Mouse (Mus musculus): ENCODE measurements at regions not wholly inside any gene's neighbourhood (a gene's known extent, or its start where the extent isn't known, plus 50 kb on each side); places are given as distances from the start of the nearest gene placed in this dataset.
"Not testable (repeated sequence)": the region's sequence is repeated elsewhere in the genome, so short reads cannot be mapped to it uniquely, and the experiment has no call there.

DNA sequence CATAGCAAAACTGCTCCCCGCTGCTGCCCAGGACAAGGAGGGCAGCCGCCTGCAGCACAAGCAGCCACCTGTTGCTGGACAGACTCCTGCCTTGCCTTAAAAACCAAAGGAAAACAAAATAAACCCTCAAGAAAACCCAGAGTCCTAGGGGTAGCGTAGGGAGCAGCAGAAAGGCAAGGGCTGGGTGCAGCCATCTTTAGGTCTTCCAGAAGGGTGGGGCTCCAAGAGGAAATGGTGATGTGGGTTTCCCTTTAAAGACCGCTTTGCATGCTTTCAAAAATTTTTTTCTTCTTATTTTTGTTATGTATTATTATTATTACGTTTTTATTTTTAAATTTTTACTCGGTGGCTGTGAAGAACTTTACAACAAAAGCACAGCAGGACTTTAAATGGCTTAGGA lies 300.1 kb downstream of the Vrk1 start:
- DNase-seq, result peak; percentile 8 to 12

DNA sequence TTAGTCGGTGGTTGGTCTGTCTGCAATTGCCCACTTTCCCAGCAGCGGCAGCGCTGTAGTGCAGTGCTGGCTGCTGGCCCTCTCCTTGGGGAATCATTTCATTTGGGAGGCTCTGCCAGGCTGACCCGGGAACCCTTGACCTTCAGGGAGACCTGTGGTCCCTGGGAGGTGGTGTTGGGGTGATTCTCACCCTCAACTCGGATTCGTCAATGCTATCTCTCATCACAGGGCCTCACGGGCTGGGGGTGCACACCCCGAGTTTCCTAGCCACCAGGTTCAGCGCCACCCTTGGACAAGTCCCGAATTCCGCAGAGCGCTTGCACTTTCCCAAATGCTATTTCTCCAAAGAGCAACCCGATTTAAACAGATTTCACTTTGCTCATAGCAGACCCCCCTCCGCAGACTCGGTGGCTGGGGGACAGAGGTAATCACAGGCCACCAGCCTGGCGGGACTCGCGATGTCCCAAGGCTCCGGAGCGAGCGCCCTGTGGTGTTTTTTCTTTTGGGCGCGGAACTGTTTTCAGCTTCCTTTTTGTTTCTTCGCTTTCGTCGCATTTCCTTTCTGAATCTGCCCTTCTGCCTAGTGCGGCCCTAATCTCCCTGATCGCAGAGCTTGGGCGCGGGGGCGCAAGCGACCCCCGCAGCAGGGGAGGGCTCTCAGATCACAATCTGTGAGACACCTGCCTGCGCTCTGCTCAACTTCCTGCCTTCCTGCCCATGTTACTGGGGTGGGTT lies 300.7 kb downstream of the Vrk1 start:
- DNase-seq, result peak; percentile 22

DNA sequence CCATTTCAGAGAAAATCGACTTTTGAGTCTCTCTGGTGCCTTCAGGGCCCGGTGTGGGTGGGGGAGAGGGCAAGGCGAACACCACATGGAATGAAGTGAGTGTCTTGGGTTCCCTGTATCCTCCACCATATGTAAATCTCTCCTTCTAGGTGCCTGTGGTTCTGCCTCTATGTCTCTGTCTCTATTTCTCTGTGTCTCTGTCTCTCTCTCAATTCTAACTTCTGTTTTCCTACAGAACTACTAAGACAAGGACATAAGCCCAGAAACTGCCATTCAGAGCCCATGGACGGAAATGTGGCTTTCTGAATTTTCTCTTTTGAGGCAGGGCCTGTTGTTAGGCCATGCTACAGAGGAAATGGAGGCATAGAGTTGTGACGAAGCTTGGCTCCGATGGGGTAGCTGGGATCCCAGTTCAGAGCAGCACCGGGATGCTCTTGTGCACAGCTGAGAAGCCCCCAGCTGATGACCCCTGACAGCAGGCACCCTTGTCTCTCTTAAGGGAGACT lies 301.3 kb downstream of the Vrk1 start:
- no peak for DNase-seq

DNA sequence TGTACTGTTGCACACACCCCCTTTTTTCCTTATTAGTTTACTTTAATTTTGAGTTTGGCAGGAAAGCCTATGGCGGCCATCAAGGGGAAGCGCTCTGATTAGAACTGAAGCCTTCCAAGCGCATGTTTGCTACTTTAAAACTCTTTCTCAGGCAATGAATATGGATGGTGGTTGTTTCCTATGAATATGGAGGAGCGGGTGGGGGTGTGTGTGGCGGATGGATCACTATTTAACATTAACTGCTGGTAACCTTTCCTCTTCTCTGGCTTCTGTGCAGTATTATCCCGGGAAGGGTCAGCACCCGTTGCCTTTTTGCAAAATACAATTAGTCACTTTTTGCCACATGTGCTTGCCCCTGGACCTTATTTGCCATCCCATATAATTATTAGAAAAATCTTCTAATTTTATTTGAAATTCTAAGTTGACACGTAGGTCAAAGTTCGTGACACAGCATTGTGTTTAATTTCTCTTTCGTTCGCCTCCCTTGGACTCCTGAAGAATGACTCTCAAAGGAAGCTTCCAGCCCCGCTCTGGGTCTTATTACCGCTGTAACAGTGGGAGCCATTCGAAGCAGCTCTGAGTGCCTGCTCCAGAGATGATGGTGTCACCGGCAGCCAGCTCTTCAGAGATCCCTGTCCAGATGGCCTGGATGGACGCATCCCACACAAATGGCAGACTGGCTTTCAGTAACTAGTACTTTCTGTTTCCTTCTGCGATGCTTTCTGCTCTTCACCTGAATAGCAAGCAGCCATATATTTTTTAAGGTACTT lies 302.0 kb downstream of the Vrk1 start:
- DNase-seq, result peak in 1 of 2 experiments; percentile 34

DNA sequence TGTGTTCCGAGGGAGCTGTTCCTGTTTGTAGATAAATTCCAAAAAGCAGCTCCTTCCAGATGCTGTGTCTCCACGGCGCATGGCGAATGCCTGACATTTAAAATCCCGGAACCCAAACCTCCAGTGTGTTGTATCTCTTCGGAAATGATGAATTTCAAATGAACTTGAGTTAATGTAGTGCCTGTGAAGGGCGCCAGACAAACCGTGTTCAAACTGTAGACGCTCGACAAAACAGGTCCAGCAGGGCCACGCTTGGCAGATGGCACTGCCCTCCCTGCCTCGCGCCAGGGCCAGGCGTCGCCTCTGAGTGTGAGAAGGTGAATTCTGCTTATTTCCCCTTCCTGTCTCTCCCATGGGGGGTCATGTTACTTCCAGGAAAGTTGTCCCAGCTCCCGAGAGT lies 307.7 kb downstream of the Vrk1 start:
- DNase-seq, result peak in 1 of 2 experiments; percentile 13

DNA sequence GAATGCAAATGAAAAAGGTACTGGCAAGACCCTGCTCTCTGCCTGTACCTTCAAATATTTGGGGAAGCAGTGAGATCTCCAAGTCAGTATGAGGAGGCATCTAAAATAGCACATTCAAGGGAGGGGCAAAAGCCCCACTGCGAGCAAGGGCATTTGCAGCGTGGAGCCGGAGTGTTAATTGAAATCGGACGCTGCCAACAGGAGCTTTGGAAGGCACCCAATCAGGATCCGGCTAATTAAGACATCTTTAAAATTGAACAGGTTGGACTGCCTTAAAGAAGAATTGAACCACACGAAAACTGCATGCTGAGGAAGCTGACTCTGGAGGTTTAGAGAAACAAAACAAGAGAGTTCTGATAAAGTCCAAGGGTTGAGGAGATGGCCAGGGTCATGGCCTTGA lies 311.5 kb downstream of the Vrk1 start:
- DNase-seq, result peak in 1 of 2 experiments; percentile 14

DNA sequence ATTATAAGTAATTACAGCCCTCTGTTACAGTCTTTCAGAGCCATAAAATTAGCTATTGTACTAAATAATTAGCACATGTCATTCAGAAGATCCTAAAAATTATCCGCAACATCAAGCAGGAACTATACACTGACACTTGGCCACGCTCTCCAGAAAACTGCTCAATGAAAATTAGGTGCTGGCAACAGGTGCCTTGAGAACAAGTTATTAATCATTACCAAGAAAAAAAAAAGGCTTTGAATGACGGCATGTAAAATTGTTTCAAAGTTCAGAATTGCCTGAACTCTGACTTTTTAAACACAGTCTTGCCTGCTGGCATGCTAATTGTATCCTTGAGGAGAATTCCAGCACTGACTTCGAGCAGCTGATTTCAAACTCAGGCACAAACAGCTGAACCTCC lies 316.6 kb downstream of the Vrk1 start:
- no peak for DNase-seq

DNA sequence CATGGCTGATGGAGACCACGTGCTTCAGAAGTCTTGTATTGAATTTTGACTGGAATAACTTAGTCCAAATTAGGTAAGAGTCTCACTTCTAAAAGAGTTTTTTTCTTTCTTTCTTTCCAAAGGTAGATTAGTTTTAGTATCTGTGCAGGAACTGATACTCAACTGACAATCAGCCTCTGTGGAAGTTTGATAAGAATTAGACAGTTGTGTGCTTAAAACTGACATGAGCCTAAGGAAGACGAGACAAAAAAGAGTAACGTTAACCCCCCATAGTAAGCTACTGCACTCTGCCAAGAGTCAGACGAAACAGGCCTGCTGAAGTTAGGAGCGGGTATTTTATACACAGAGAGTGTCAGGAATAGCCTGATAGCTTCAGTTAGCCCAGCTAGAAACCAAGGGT lies 317.3 kb downstream of the Vrk1 start:
- DNase-seq, result no peak

DNA sequence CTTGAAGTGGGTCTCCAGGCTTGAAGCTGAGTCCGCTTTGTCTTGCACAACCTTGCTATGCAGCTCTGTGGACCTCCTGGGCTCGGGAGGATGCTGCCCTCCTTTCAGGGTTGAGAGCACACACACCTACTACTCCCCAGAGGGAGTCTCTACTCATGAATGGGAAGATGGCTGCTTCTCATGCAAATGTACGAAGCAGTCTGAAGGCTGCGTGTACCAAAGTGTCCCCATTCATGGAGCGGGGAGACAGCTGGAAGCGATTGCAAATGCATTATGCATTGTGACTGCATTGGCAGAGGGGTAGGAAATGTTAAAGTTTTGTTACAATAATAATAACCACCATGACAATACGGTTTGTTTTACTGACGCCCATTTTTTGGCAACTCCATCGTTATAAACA lies 347.8 kb downstream of the Vrk1 start:
- DNase-seq, result no peak

DNA sequence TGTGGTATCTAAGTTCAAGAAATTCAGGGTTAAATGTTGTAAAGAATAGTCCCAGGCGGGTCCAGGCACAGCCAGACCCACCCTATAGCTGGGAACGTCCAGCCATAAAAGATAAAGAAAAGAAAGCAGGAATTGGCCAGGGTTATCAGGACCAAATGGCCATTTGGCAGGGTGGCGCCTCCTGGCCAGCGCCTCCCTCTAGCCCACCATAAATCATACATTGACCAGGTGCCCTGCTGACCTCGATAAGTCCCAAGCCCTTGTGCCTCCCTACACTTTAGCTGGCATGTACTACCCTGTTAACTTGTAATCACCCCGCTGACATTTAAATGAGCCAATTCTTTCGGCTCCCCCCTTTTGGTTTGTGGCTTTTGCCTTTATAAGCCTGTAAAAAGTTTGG lies 351.6 kb downstream of the Vrk1 start:
- DNase-seq, result not testable (repeated sequence)

DNA sequence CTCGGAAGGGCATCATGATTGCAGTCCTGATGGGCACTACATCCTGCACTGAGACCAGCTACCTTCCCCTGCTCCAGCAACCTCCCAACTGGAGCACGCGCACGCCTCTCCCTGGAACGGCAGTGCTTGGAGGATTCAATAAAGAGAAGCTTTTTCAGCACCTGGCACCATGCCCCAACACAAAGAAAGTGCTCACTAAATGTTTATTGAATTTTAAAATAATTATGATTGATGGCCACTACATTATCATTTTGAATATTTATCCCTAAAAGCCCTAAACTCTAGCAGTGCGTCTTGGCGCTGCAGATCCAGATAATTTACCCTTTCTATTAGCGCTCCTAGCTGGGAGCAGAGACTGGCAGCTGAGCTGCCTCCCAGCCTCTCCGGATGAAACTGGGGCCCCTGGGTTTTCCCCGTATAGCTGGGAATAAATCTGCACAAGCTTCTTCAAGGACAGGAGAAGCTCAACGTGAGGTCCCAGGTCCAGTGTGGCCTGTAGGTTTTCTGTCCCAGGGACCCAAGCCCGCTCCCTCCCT lies 364.9 kb downstream of the Vrk1 start:
- no peak for DNase-seq

DNA sequence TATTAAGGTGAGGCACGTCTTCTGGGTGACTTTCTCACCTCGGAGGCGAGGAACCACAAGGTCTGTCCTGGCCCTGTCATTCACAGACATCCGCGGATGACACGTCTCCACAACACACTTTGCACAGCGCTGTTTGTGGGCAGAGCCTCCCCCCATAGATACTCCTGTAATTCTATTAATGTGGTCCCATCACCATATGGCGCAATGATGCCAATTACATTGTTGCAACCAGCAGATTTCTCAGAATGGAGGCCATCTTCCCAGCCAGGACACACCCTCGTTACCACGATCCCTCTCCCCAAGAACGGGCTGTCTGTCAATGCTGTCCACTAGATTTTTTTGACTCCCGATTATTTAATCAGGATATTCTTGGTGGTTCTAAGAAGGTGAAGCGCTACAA lies 365.9 kb downstream of the Vrk1 start:
- DNase-seq, result no peak

DNA sequence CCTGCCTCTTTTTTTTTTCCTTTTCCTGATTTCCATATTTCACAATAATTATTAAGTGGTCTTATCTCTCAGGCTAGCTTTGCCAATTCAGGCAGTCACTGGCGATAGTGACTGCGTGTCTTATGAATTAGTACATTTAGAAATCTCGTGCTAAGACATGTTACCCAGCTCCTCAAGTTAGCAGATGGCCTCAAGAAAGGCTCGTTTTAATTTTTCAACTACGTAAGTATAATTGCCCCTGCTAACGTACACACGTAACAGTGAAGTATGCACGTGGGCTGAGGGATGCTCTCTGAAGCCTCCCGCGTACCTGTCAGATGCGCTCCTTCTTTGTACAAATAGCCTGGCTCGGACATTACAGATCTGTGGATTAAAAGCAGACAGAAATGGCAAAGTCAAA lies 366.8 kb downstream of the Vrk1 start:
- DNase-seq, result no peak

DNA sequence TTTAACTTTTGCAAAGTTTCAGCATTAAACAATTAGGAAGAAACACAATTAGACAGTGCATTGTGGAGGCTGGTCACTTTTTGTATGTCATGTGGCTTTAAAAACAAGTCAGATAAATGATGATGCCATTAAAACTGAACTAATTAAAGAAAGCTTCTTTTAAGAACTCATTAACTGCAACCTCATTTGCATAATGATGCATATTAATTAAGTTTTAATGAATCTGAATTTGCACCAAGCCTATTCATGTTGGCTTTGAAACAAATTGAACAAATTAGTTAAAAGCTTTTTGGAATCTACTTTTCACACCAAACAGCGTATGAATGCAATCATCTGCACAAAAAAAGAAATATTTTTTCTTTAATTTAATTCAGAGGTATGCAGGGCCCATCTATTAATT lies 367.3 kb downstream of the Vrk1 start:
- no peak for DNase-seq

DNA sequence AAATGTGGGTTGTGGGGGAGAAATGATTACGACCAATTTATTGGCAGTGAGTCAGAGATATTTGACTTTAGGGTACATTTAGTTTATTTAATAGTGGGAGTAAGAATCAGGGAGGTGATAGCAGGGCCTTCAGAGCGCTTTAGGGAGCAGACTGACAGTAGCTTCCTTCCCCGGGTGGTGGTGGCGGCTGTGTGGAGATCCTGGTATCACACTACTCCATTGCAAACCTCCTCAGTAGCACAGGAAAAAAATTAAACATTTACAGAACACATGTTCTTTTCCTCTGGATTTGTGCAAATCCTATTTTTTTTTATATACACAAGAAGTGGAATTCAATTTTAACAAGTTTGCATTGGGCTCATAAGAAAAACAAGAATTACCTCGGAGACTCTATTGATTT lies 367.7 kb downstream of the Vrk1 start:
- DNase-seq, result no peak

DNA sequence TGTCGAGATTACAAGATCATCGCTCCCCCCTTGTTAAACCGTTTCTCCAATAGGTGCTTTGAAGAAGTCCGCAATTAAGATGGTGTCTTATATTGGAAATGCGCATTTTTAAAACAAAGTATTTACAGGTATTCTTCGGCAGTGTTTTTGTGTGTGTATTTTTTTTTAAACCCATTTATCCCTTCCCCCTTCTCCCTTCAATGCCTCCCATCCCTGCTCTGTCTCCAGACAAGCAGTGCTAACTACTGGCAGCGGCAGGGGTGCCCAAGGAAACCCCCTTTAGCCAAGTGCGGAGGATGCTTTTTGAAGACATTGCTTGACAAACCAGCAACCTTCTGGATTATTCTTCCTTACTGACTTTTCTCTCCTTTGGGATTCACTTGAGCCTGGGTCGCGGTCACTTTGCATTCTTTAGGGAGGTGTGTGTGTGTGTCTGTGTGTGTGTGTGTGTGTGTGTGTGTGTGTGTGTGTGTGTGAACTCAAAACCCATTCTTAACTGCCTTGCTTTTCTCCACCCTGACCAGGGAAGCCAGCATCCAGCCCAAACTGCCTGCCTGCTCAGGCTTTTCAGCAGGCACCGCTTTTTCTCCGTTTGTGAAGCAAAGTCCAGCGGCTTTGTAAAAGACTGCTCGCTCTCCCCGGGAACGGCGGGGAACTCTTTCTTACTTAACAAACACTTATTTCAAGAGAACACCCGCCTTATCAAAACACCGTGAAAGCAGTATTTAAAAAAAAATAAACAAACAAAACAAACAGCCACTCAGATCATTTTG lies 368.5 kb downstream of the Vrk1 start:
- DNase-seq, result peak in 1 of 2 experiments; percentile 11

DNA sequence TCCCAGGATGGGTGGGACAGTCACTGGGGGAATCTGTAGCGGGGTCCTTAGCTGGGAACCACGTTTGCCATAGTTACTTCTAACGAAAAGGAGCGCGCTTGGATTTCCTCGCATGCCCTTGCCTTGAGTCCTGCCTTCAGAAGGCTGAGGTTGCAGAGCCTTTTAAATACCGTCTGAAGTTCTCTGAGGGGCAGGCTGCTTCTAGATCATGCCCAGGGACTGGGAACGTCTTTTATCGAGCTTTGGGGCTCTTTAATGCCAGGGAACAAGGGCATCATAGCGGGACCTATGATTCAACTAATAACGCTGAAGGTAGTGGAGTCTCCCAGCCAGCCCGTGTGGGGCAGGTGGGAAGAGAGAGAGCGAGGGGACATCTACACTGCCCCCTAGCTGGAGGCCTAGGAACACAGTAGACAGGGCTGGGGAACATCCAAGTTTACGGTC lies 369.1 kb downstream of the Vrk1 start:
- peak; percentile 27 to 55 for DNase-seq

DNA sequence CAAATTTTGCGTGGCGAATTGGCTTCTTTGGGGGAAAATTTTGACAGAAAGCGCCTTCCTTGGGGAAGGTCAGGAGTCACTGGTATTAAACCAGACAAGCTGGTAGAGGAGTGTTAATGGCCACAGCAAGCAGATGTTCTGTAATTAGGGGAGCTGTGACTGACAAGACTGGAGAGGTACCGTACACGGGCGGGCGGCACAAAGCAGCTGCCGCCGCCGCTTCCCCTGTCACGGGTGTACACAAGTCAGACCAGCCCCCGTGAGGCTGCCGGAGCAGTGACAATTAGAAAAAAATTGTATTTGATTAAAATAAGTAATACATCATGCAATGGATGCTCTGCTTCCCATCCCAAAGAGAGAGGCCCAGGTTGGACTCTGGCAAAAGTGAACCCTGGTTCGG lies 369.8 kb downstream of the Vrk1 start:
- DNase-seq, result no peak

DNA sequence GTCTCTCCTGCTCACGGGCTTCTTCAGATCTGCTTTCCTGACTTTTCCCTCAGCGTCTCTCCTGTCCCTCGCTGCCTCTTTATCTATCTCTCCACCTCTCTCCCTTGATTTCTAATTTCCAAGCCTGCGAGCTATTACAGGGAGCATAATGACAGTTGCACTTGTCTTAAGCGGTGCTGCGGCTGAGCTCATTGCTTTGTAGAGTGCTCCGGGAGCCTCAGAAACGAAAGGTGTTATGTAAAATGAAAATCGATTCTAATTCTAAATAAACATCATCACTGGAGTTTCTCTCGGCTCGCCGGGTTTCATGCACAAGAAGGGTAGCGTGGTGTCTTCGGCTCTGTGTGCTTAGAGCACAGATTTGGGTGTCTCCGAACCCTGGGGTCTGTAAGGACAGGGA lies 371.8 kb downstream of the Vrk1 start:
- no peak for DNase-seq

DNA sequence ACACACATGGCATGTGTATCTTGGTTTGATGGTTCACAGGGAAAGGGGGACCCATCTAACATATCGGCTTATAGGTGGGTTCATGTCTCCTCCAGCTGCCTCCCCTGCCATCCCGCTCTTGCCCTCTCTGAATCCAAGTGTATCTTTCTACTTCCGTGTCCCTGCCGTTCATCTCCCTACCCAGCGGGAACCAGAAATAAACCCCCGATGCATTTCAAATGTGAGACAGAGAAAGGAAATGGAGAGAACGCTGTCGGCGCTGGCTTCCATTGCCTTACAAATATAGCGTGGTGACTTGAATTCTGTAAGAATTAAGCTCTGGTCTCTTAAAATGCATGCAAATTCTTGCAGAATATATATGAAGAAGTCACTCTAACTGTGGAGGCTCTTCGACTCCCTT lies 379.2 kb downstream of the Vrk1 start:
- DNase-seq, result no peak

DNA sequence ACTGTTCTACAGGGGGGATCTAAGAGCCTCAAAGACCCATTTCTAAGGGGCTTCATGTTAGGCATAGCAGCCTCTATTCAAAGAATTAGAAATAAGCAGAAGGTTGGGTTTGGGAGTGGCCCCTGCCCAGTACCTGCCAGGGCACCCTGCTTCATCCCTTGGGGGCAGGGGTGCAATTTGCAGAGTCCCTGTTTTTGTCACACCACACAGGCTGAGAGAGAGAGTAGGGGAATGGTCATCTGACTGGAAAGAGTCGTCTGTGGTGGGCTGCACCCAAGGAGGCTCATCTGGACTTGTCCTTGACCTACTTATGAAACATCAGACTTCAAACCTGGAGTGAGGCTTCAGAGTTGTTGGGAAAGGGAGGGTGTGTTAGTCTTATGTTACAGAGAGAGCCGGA lies 382.3 kb downstream of the Vrk1 start:
- DNase-seq, result no peak

DNA sequence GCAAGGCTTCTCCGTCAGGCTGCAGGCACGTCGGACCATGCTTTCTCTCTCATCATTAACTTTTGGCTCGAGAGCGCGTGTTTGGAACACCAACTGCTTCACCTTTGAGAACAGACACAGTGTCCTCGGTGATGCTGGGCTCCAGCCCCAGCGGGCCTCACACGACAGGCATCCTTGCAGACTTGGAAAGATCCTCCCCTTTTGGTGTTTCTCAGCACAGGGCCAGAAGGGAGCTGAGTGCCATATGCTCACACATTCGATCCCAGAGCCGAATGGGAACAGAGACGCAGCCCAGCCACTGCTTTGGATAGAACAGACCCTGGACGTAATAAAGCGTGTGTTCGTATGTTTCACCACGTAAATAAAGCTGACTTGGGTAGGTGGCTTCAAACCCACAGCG lies 389.1 kb downstream of the Vrk1 start:
- peak; percentile 49 to 62 for DNase-seq

DNA sequence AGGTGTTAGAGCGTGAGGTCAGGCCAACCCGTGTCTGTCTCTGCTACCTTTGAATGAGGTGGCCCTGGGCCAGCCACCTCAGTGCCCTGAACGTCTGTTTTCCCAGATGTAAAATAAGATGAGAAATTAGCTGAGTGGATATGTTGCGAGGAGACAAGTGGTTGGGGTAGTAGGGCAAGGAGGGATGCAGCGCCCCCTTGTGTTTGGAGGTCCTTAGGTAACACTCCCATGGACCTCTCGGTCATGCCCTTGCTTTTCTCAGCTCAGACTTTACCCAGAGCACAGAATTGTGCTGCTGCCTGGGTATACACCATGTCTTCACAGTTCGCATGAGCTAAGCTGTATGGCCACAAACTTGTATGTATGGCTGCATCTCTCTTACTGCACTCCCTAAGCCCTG lies 401.0 kb downstream of the Vrk1 start:
- DNase-seq, result peak in 1 of 2 experiments; percentile 7

Data from cerebellum, postnatal 25 days (tissue).